Mouse (Mus musculus) megakaryocyte, embryonic 14.5 days (primary cell): ENCODE measurements around the gene Dnajb13. TPM values are rescaled to one million over a fixed set of nuclear protein-coding genes. Genes with fewer than 3 reads are reported as not detected.

Source experiments
- H3K27me3 ChIP-seq: replicated peaks from 2 replicates; pipeline ENCODE3; 2012; ENCODE audit warnings: inconsistent platforms
- H3K36me3 ChIP-seq: replicated peaks from 2 replicates; pipeline ENCODE3; 2012; ENCODE audit warnings: low read length, inconsistent platforms, mixed read lengths
- H3K4me1 ChIP-seq: 2 replicates; pipeline ENCODE4 v1.6.1; 2012; ENCODE audit warnings: inconsistent platforms
- H3K4me3 ChIP-seq: replicated peaks from 2 replicates; pipeline ENCODE3; 2012; ENCODE audit warnings: moderate library complexity, mild to moderate bottlenecking, inconsistent platforms
- H3K9me3 ChIP-seq: 2 replicates; pipeline ENCODE4 v1.6.1; 2012; ENCODE audit warnings: inconsistent platforms
- FLI1 ChIP-seq: IDR thresholded peaks from 2 replicates; pipeline ENCODE4 v1.6.1; 2012; ENCODE audit warnings: low read length, inconsistent platforms, mixed read lengths
- GATA1 ChIP-seq: IDR thresholded peaks from 3 replicates; pipeline ENCODE4 v1.6.1; 2012; ENCODE audit warnings: mixed read lengths, low read length, inconsistent platforms, borderline replicate concordance
- polyA plus RNA-seq: library from polyadenylated mRNA; stranded (reverse); fragments of >175 nt; gene quantifications from 2 replicates; pipeline ENCODE4 v1.2.3, GENCODE M21; 2012; ENCODE audit warnings: low replicate concordance; ENCODE audit not compliant: insufficient read depth

The Dnajb13 gene
- polyA plus RNA-seq = not detected in 2 replicates

DNA sequence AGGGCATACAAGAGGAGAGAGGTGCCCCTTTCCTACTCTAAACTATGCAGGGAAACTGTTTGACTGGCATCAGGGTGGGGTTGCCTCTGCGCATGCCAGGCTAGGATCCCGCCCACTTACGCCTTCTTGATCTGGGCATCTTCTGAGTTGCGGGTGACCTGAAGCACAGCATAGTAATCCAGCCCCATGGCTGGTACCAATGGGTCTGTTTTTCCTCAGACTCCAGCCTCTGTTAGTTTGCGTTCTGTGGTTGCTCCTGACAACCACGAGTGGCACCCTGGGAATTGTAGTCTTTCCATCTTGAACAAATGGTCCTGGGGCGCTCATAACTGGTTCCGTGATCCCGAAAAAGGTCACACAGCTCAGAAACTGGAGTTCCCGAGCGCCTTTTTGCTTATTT lies at the start of gene Dnajb13:
Gene Dnajb13 (minus strand): TSS at position 388 of the 400 bp plus-strand sequence.
- Histone ChIP-seq H3K27me3 (peaks cover 29% of the 10 kb centered on the region), H3K4me3 (no peak within 1 kb of the TSS), H3K4me1 (peaks cover 21% of the 10 kb centered on the region), H3K9me3 (no peaks in the 10 kb centered on the region), H3K36me3 (no peaks in the 10 kb centered on the region)
- no peak for TF ChIP-seq FLI1

GRCm38 (mm10) chr7:100561861-100562587 lies 47.3 kb upstream of the Dnajb13 start:
- peaks cover 26% of the 10 kb centered on the region for H3K36me3 ChIP-seq
- H3K4me3 ChIP-seq = no peak overlapping the region
- no peaks in the 10 kb centered on the region for H3K9me3 ChIP-seq
- TF ChIP-seq FLI1 (no peak), GATA1 (no peak)
- no peaks in the 10 kb centered on the region for H3K27me3 ChIP-seq
- no peaks in the 10 kb centered on the region for H3K4me1 ChIP-seq

- Histone ChIP-seq H3K27me3 (no peaks in the 10 kb centered on the region), H3K9me3 (no peaks in the 10 kb centered on the region), H3K36me3 (peaks cover 10% of the 10 kb centered on the region), H3K4me1 (no peaks in the 10 kb centered on the region), H3K4me3 (no peak overlapping the region)
- TF ChIP-seq FLI1 (no peak), GATA1 (no peak)
These were observed 44.6 kb upstream of the Dnajb13 start for GRCm38 (mm10) chr7:100559331-100559730.

DNA sequence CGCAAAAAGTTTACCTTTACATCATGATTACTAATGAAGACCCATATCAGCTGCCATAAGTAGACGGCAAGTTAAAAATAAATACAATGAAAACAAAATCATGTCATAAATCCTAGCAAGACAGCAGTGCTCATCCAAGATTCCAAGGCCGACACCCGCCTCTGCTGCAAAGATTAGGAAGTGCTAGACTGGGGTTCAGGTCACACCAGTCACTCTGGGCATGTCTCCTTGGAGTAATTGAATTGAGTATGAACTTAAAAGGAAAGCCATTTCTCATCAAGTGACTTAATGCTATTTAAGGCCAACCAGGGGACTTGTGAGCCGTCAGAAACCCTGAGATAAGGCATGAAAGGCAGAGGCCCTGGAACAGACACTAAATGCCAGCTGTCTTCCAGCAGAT lies 42.5 kb upstream of the Dnajb13 start:
- H3K4me1 ChIP-seq = peaks cover 3% of the 10 kb centered on the region; the same call in 1 of the 2 replicates
- no peaks in the 10 kb centered on the region for H3K27me3 ChIP-seq
- peaks cover 12% of the 10 kb centered on the region for H3K36me3 ChIP-seq
- H3K4me3 ChIP-seq = no peak overlapping the region
- H3K9me3 ChIP-seq = no peaks in the 10 kb centered on the region
- TF ChIP-seq GATA1 (no peak), FLI1 (no peak)

DNA sequence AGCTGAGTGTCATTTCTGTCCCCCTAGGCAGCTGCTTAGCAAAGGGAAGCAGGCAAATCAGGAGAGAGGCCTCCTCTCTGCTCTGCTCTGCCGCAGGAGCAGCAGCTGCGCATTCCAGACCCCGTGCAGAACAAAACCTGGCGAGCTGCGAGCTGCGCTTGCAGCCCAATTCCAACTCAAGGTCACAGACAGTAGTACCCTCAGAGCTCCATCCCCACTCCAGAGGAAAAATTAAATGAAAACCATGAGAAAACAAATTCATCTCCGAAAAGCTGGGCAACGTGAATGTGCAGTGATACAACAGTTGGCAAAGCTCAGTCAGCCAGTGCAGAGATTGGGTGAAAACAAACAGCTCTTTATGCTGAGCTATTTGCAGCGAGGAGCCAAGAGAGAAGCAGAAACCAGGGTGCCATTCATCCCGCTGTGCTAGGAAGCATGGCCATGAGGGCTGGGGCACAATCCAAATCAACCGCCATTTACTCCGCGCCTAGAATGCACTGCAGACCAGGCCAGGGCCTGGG lies 40.7 kb upstream of the Dnajb13 start:
- no peak overlapping the region for H3K4me3 ChIP-seq
- no peaks in the 10 kb centered on the region for H3K9me3 ChIP-seq
- peaks cover 21% of the 10 kb centered on the region for H3K36me3 ChIP-seq
- no peaks in the 10 kb centered on the region for H3K27me3 ChIP-seq
- TF ChIP-seq GATA1 (no peak), FLI1 (no peak)
- peaks cover 3% of the 10 kb centered on the region; the same call in 1 of the 2 replicates for H3K4me1 ChIP-seq

- Histone ChIP-seq H3K27me3 (no peaks in the 10 kb centered on the region), H3K9me3 (no peaks in the 10 kb centered on the region), H3K4me1 (peaks cover 3% of the 10 kb centered on the region; the same call in 1 of the 2 replicates), H3K4me3 (no peak overlapping the region), H3K36me3 (peaks cover 27% of the 10 kb centered on the region)
- no peak for TF ChIP-seq FLI1
- no peak for TF ChIP-seq GATA1
These were observed 40.2 kb upstream of the Dnajb13 start for GRCm38 (mm10) chr7:100554939-100555338.

DNA sequence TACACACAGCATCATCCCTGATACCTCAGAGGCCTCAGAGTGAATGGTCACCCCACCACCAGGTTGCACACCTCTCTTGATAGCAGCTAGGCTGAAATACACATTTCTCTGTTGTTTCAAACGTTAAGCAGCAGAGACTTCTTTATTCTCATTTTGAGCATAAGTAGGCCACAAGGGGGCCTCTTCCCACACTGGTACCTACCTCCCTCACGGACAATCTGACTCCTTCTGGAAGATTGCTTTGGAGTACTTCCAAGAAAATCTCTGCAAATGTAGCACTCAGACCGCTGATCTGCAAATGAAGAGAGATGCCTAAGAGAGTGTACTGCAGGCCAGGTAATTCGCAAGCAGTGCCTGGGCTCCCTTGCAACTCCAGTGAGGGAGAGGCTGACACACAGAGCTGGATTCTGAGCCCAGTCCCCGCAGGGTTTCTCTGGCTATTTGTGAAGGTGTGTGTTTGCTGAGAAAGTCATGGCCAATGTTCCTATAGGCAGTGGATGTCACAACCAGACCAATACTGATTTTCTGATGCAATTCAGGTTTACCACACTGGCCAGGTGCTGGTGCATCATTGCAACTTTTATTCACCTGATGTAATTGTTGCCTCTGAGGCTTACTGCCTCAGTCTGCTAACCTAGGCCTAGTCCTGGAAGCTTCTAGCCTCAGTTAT lies 35.7 kb upstream of the Dnajb13 start:
- H3K36me3 ChIP-seq = peaks cover 50% of the 10 kb centered on the region
- H3K4me3 ChIP-seq = no peak overlapping the region
- H3K4me1 ChIP-seq = peaks cover 19% of the 10 kb centered on the region
- TF ChIP-seq GATA1 = no peak
- no peak for TF ChIP-seq FLI1
- H3K27me3 ChIP-seq = no peaks in the 10 kb centered on the region
- no peaks in the 10 kb centered on the region for H3K9me3 ChIP-seq

- peaks cover 50% of the 10 kb centered on the region for H3K36me3 ChIP-seq
- TF ChIP-seq FLI1 = no peak
- no peak for TF ChIP-seq GATA1
- no peak overlapping the region for H3K4me3 ChIP-seq
- H3K9me3 ChIP-seq = no peaks in the 10 kb centered on the region
- H3K4me1 ChIP-seq = peaks cover 19% of the 10 kb centered on the region
- H3K27me3 ChIP-seq = peaks cover 2% of the 10 kb centered on the region
These were observed 35.0 kb upstream of the Dnajb13 start for GRCm38 (mm10) chr7:100549796-100550195.

DNA sequence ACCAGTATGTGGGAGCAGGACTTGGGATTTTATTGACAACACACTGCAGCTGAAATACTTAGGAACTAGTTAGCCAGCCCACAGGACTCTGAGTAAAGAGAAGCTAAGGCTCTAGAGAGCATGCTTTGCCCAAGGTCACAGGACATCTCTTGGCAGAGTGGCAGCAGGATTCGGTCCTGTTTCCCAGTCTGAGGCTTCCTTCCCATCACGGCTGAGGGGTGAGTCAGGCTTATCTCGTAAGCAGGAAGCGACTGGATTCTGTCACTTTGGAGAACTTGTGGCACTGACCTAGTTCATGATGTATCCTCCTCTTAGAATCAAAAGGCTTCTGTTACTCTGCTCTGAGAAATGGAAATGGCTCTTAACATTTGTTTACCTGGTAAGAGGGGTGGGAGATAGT lies 32.9 kb upstream of the Dnajb13 start:
- peaks cover 47% of the 10 kb centered on the region for H3K36me3 ChIP-seq
- peaks cover 7% of the 10 kb centered on the region for H3K27me3 ChIP-seq
- no peak overlapping the region for H3K4me3 ChIP-seq
- no peak for TF ChIP-seq FLI1
- no peak for TF ChIP-seq GATA1
- no peaks in the 10 kb centered on the region for H3K9me3 ChIP-seq
- peaks cover 18% of the 10 kb centered on the region for H3K4me1 ChIP-seq

DNA sequence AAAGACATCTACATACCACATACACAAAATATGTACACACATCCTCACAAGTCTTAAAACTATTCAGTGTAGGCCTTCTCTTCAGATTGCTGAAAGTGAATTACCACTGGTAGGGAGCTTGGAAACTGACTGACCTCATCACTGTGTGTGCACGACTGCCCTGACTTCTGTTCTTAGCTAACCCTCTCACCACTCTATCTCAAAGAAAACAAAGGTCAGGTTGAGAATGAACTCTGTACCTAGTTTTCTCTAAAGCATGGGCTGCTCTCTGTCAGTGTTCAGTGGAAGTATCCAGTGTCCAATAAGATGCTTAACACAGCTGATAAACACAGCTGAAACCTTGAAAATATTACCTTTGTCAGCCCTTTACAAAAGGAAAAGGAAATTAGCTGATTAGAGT lies 29.7 kb upstream of the Dnajb13 start:
- Histone ChIP-seq H3K4me1 (peaks cover 10% of the 10 kb centered on the region), H3K27me3 (peaks cover 11% of the 10 kb centered on the region), H3K9me3 (no peaks in the 10 kb centered on the region), H3K4me3 (no peak overlapping the region), H3K36me3 (peaks cover 34% of the 10 kb centered on the region)
- TF ChIP-seq GATA1 = no peak
- no peak for TF ChIP-seq FLI1
